Mouse (Mus musculus) thymus, adult 18-20 months (tissue): ENCODE data around the gene Gpr62.

Experiments
- DNase-seq, 2 experiments: peaks; one replicate each; pipeline ENCODE4 v3.0.0; 2022; ENCODE audit warnings: mixed read lengths in 2 of 2

Gene Gpr62

DNA sequence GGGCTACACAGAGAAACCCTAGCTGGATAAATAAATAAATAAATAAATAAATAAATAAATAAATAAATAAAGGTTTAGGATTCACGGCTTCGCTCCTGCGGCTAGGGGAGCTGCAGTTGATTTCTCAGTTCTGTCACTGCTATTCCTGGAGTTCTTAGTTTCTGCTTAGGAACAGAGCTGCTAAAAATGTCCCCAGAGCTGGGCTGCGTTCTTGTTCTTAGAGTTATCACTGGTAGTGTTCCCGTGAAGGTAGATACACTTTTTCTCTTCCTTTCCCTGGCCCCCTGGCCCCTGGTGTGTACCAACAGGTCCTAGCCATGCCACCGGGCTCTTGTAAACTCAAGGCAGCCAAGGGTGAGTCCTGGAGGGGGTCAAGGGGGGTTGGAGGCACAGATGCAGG is 48.9 kb downstream of the Gpr62 start:
- no peak for DNase-seq
